Mouse (Mus musculus): ENCODE results near the gene Sco1.
"Not testable (repeated sequence)": the region's sequence is repeated elsewhere in the genome, so short reads cannot be mapped to it uniquely, and the experiment has no call there.

The Sco1 gene

GRCm38 (mm10) chr11:67052321-67052952, at the start of gene Sco1, which contains the start of gene Adprm:
Gene Sco1 (plus strand): TSS chr11:67052670.
Gene Adprm (minus strand): TSS chr11:67052594.
- peak; percentile 87 for DNase-seq (ENCODE audit: low spot score)

GRCm38 (mm10) chr11:67002911-67003310, 49.6 kb upstream of the Sco1 start:
- DNase-seq (ENCODE audit: low spot score): no peak

- DNase-seq (ENCODE audit: low spot score): no peak
Observed at GRCm38 (mm10) chr11:67007961-67008360, 44.5 kb upstream of the Sco1 start.

- no peak for DNase-seq (ENCODE audit: low spot score)
Observed at GRCm38 (mm10) chr11:67008528-67008927, 43.9 kb upstream of the Sco1 start.

- no peak for DNase-seq (ENCODE audit: low spot score)
Observed at GRCm38 (mm10) chr11:67010430-67010829, 42.0 kb upstream of the Sco1 start.

GRCm38 (mm10) chr11:67011635-67012034, 40.8 kb upstream of the Sco1 start:
- no peak for DNase-seq (ENCODE audit: low spot score)

- no peak for DNase-seq (ENCODE audit: low spot score)
Observed at GRCm38 (mm10) chr11:67017801-67018591, 34.5 kb upstream of the Sco1 start.

GRCm38 (mm10) chr11:67019711-67020475, 32.6 kb upstream of the Sco1 start:
- no peak for DNase-seq (ENCODE audit: low spot score)

- DNase-seq (ENCODE audit: low spot score): peak; percentile 62
Observed at GRCm38 (mm10) chr11:67020948-67021347, 31.5 kb upstream of the Sco1 start.

GRCm38 (mm10) chr11:67022354-67023115, 29.9 kb upstream of the Sco1 start:
- no peak for DNase-seq (ENCODE audit: low spot score)

- not testable (repeated sequence) for DNase-seq (ENCODE audit: low spot score)
Observed at GRCm38 (mm10) chr11:67023191-67023590, 29.3 kb upstream of the Sco1 start.

- no peak for DNase-seq (ENCODE audit: low spot score)
Observed at GRCm38 (mm10) chr11:67023802-67024340, 28.6 kb upstream of the Sco1 start.

- peak; percentile 86 for DNase-seq (ENCODE audit: low spot score)
Observed at GRCm38 (mm10) chr11:67024867-67025477, 27.5 kb upstream of the Sco1 start, which contains the start of gene Tmem220. Gene Tmem220 (plus strand): TSS chr11:67025154.

GRCm38 (mm10) chr11:67030904-67031602, 21.4 kb upstream of the Sco1 start:
- DNase-seq (ENCODE audit: low spot score): no peak

GRCm38 (mm10) chr11:67031603-67031915, 20.9 kb upstream of the Sco1 start:
- no peak for DNase-seq (ENCODE audit: low spot score)

GRCm38 (mm10) chr11:67034775-67035485, 17.5 kb upstream of the Sco1 start:
- no peak for DNase-seq (ENCODE audit: low spot score)

GRCm38 (mm10) chr11:67036229-67036628, 16.2 kb upstream of the Sco1 start:
- no peak for DNase-seq (ENCODE audit: low spot score)

- no peak for DNase-seq (ENCODE audit: low spot score)
Observed at GRCm38 (mm10) chr11:67036892-67037291, 15.6 kb upstream of the Sco1 start.

- no peak for DNase-seq (ENCODE audit: low spot score)
Observed at GRCm38 (mm10) chr11:67039799-67040198, 12.7 kb upstream of the Sco1 start.

GRCm38 (mm10) chr11:67040483-67040882, 12.0 kb upstream of the Sco1 start:
- DNase-seq (ENCODE audit: low spot score): no peak
